Mouse (Mus musculus) neural tube, embryonic 14.5 days (tissue): ENCODE results near the gene Odf2. TPM values are rescaled to one million over a fixed set of nuclear protein-coding genes. Genes with fewer than 3 reads are reported as not detected.

Source experiments
- ATAC-seq: fragments of 200-750 bp; cut with Nextera tagmentation; 2 replicates; pipeline ENCODE4 v1.8.0; 2017; ENCODE audit warnings: low read depth, mild to moderate bottlenecking, moderate TSS enrichment, moderate library complexity
- H3K27ac ChIP-seq: fragments of 300-500 bp; sonication (generic); 2 replicates; pipeline ENCODE4 v1.5.1; 2014; ENCODE audit warnings: low read depth, mild to moderate bottlenecking, control low read depth, low read length, moderate library complexity, mixed read lengths
- H3K27me3 ChIP-seq: fragments of 300-500 bp; sonication (generic); 2 replicates; pipeline ENCODE4 v1.6.1; 2014; ENCODE audit warnings: low read length; ENCODE audit not compliant: control insufficient read depth, insufficient read depth
- H3K36me3 ChIP-seq: fragments of 300-500 bp; sonication (generic); 2 replicates; pipeline ENCODE4 v1.6.1; 2014; ENCODE audit warnings: low read length, mixed read lengths; ENCODE audit not compliant: control insufficient read depth, insufficient read depth
- H3K4me1 ChIP-seq: fragments of 300-500 bp; sonication (generic); 2 replicates; pipeline ENCODE4 v1.6.1; 2014; ENCODE audit warnings: low read length; ENCODE audit not compliant: control insufficient read depth, insufficient read depth
- H3K4me2 ChIP-seq: fragments of 300-500 bp; sonication (generic); 2 replicates; pipeline ENCODE4 v1.6.1; 2014; ENCODE audit warnings: mild to moderate bottlenecking, low read depth, low read length, control low read depth
- H3K4me3 ChIP-seq: fragments of 300-500 bp; sonication (generic); 2 replicates; pipeline ENCODE4 v1.5.1; 2014; ENCODE audit warnings: low read depth, low read length, control low read depth, mixed read lengths
- H3K9ac ChIP-seq: fragments of 300-500 bp; sonication (generic); replicated peaks from 2 replicates; pipeline ENCODE4 v1.6.1; 2014; ENCODE audit warnings: low read depth, mild to moderate bottlenecking, control low read depth, low read length, mixed read lengths
- H3K9me3 ChIP-seq: fragments of 300-500 bp; sonication (generic); 2 replicates; pipeline ENCODE4 v1.6.1; 2016; ENCODE audit warnings: low read length; ENCODE audit not compliant: control insufficient read depth
- WGBS: fragments of 180-500 bp; shearing (Covaris S2); extraction: QIAGEN DNeasy Blood & Tissue Kit; methylation state at CpG from one replicate; pipeline ENCODE4 v1.1.7; 2014; 5-methylcytosine and 5-hydroxymethylcytosine counted together
- polyA plus RNA-seq: library from polyadenylated mRNA; unstranded; fragments of >200 nt; fragmentation: Nextera tagmentation; extraction: Ambion mirVana; gene quantifications from 2 replicates; pipeline ENCODE4 v1.2.1, GENCODE M21; 2014

Odf2 gene
- 68.2 and 68.6 TPM in 2 replicates for polyA plus RNA-seq

GRCm38 (mm10) chr2:29889066-29889944 is at the start of gene Odf2:
TSS of gene Odf2 (plus strand) at chr2:29889221.
- peak within 1 kb of the TSS; percentile 85 for H3K4me2 ChIP-seq
- no peaks in the 10 kb centered on the region for H3K9me3 ChIP-seq
- no peaks in the 10 kb centered on the region for H3K27me3 ChIP-seq
- peak within 1 kb of the TSS; percentile 97 for H3K4me3 ChIP-seq
- 1% methylated on average over 67 of the region's 70 CpGs for WGBS
- H3K27ac ChIP-seq = peak within 1 kb of the TSS; percentile 84
- H3K4me1 ChIP-seq = peaks cover 14% of the 10 kb centered on the region
- peak; percentile 90 for ATAC-seq
- H3K9ac ChIP-seq = peak within 1 kb of the TSS; percentile 89
- peaks cover 8% of the 10 kb centered on the region for H3K36me3 ChIP-seq

GRCm38 (mm10) chr2:29839460-29839859 is 49.6 kb upstream of the Odf2 start:
- peak overlapping the region; percentile 64 for H3K27ac ChIP-seq
- H3K4me1 ChIP-seq = peaks cover 26% of the 10 kb centered on the region
- WGBS = 3% methylated on average over 4 of the region's 4 CpGs
- no peaks in the 10 kb centered on the region for H3K27me3 ChIP-seq
- H3K36me3 ChIP-seq = no peaks in the 10 kb centered on the region; the same call in 1 of the 2 replicates
- H3K9me3 ChIP-seq = no peaks in the 10 kb centered on the region
- H3K4me3 ChIP-seq = no peak overlapping the region
- H3K9ac ChIP-seq = 0 out of 2 replicates have a peak overlapping the region, but pooled peaks have one; percentile 16
- peak; percentile 65; the same call in 1 of the 2 replicates for ATAC-seq
- no peak overlapping the region for H3K4me2 ChIP-seq

- no peak overlapping the region for H3K4me3 ChIP-seq
These were observed 45.6 kb upstream of the Odf2 start for GRCm38 (mm10) chr2:29843231-29844105.

GRCm38 (mm10) chr2:29844115-29844514 is 44.9 kb upstream of the Odf2 start:
- no peak overlapping the region; the same call in 1 of the 2 replicates for H3K9ac ChIP-seq

More at GRCm38 (mm10) chr2:29843231-29844105, 45.6 kb upstream of the Odf2 start:
- peaks cover 42% of the 10 kb centered on the region for H3K4me1 ChIP-seq
- no peak overlapping the region for H3K9ac ChIP-seq
- H3K27ac ChIP-seq = peak overlapping the region; percentile 66; the same call in 1 of the 2 replicates
- no peaks in the 10 kb centered on the region; the same call in 1 of the 2 replicates for H3K36me3 ChIP-seq
- H3K9me3 ChIP-seq = no peaks in the 10 kb centered on the region
- ATAC-seq = 0 out of 2 replicates have a peak, but pooled peaks have one; percentile 30
- H3K4me2 ChIP-seq = no peak overlapping the region; the same call in 1 of the 2 replicates
- WGBS = 20% methylated on average over 9 of the region's 9 CpGs
- H3K27me3 ChIP-seq = no peaks in the 10 kb centered on the region; the same call in 1 of the 2 replicates

GRCm38 (mm10) chr2:29844661-29845060 is 44.4 kb upstream of the Odf2 start:
- WGBS = 12% methylated on average over 3 of the region's 3 CpGs
- Histone ChIP-seq H3K27ac (peak overlapping the region; percentile 66), H3K27me3 (no peaks in the 10 kb centered on the region; the same call in 1 of the 2 replicates), H3K9ac (peak overlapping the region; percentile 93), H3K36me3 (no peaks in the 10 kb centered on the region; the same call in 1 of the 2 replicates), H3K9me3 (no peaks in the 10 kb centered on the region), H3K4me1 (peaks cover 33% of the 10 kb centered on the region), H3K4me2 (peak overlapping the region; percentile 76), H3K4me3 (peak overlapping the region; percentile 61)
- no peak for ATAC-seq

More at GRCm38 (mm10) chr2:29844115-29844514, 44.9 kb upstream of the Odf2 start:
- H3K36me3 ChIP-seq = no peaks in the 10 kb centered on the region; the same call in 1 of the 2 replicates
- H3K27me3 ChIP-seq = no peaks in the 10 kb centered on the region; the same call in 1 of the 2 replicates
- ATAC-seq = no peak
- peak overlapping the region; percentile 76 for H3K4me2 ChIP-seq
- H3K27ac ChIP-seq = peak overlapping the region; percentile 66
- H3K9me3 ChIP-seq = no peaks in the 10 kb centered on the region
- H3K4me1 ChIP-seq = peaks cover 35% of the 10 kb centered on the region
- peak overlapping the region; percentile 61 for H3K4me3 ChIP-seq
- 36% methylated on average over 2 of the region's 2 CpGs for WGBS

GRCm38 (mm10) chr2:29845636-29846035 is 43.4 kb upstream of the Odf2 start:
- Histone ChIP-seq H3K9ac (peak overlapping the region; percentile 93), H3K27me3 (no peaks in the 10 kb centered on the region; the same call in 1 of the 2 replicates), H3K27ac (peak overlapping the region; percentile 91), H3K4me2 (peak overlapping the region; percentile 76), H3K4me3 (peak overlapping the region; percentile 61), H3K36me3 (no peaks in the 10 kb centered on the region; the same call in 1 of the 2 replicates), H3K9me3 (no peaks in the 10 kb centered on the region), H3K4me1 (peaks cover 33% of the 10 kb centered on the region)
- 3% methylated on average over 25 of the region's 25 CpGs for WGBS
- ATAC-seq = peak; percentile 3; the same call in 1 of the 2 replicates

GRCm38 (mm10) chr2:29846061-29846853 is 42.8 kb upstream of the Odf2 start:
- 1% methylated on average over 45 of the region's 47 CpGs for WGBS
- peaks cover 31% of the 10 kb centered on the region for H3K4me1 ChIP-seq

GRCm38 (mm10) chr2:29846911-29847310 is 42.1 kb upstream of the Odf2 start:
- Histone ChIP-seq H3K4me1 (peaks cover 31% of the 10 kb centered on the region), H3K4me3 (peak overlapping the region; percentile 61), H3K36me3 (no peaks in the 10 kb centered on the region; the same call in 1 of the 2 replicates), H3K9ac (peak overlapping the region; percentile 93), H3K27ac (no peak overlapping the region; the same call in 1 of the 2 replicates), H3K4me2 (peak overlapping the region; percentile 76), H3K9me3 (no peaks in the 10 kb centered on the region), H3K27me3 (no peaks in the 10 kb centered on the region; the same call in 1 of the 2 replicates)
- 12% methylated on average over 3 of the region's 3 CpGs for WGBS
- ATAC-seq = no peak

More at GRCm38 (mm10) chr2:29846061-29846853, 42.8 kb upstream of the Odf2 start:
- H3K36me3 ChIP-seq = no peaks in the 10 kb centered on the region; the same call in 1 of the 2 replicates
- peak; percentile 62 for ATAC-seq
- no peaks in the 10 kb centered on the region; the same call in 1 of the 2 replicates for H3K27me3 ChIP-seq
- peak overlapping the region; percentile 93 for H3K9ac ChIP-seq
- peak overlapping the region; percentile 61 for H3K4me3 ChIP-seq
- peak overlapping the region; percentile 76 for H3K4me2 ChIP-seq
- H3K9me3 ChIP-seq = no peaks in the 10 kb centered on the region
- peak overlapping the region; percentile 91 for H3K27ac ChIP-seq
